Comparison of ENCODE assay signal across 22 mouse cellular contexts in genomic region chr6:5108494-5108893, GRCm38 (mm10).
A peak's percentile ranks its signal among the peaks of the same experiment; 100 is the strongest.
DNase-seq lines count a peak whose midpoint lies in the region; ATAC-seq and TF ChIP-seq lines count a peak whose summit lies in the region.
"Had no signal": no experiment of that assay in that cellular context is flagged by ENCODE, and none has a peak within 500 bp of the region (broad histone marks: within the 10 kb centered on the region; RNA-seq: fewer than 3 reads in every experiment).

No protein-coding gene starts in this region.

- no peak for TF ChIP-seq POLR2A in heart, adult 2 months (IDR thresholded peaks at IDR 0.05; ENCODE audit: insufficient read depth, low read depth, low read length)

- peaks cover 5 to 19% of the 10 kb centered on the region in 2 experiments for H3K4me1 ChIP-seq in heart, embryonic 14.5 days (ENCODE audit: control insufficient read depth in 2 of 2, insufficient read depth in 2 of 2, low read length in 2 of 2)
- no peaks in the 10 kb centered on the region for H3K4me1 ChIP-seq in heart, adult 2 months (ENCODE audit: control insufficient read depth, insufficient read depth, low read length)
- peaks cover 11% of the 10 kb centered on the region for H3K4me1 ChIP-seq in neural tube, embryonic 15.5 days
- peaks cover 83% of the 10 kb centered on the region for H3K4me1 ChIP-seq in limb, embryonic 10.5 days
- H3K4me1 ChIP-seq in limb, embryonic 15.5 days: peaks cover 4% of the 10 kb centered on the region; the same call in 1 of the 2 replicates
- H3K4me1 ChIP-seq: embryonic facial prominence, embryonic 15.5 days had no signal

- 67% methylated on average over 3 of the region's 3 CpGs for WGBS in heart, embryonic 14.5 days
- WGBS in heart, adult 2 months: 86% methylated on average over 3 of the region's 3 CpGs
- 37% methylated on average over 3 of the region's 3 CpGs for WGBS in neural tube, embryonic 15.5 days
- WGBS in limb, embryonic 10.5 days: 17% methylated on average over 3 of the region's 3 CpGs
- WGBS in limb, embryonic 15.5 days: 45% methylated on average over 3 of the region's 3 CpGs

- no peaks in the 10 kb centered on the region for H3K36me3 ChIP-seq in heart, embryonic 14.5 days (ENCODE audit: control insufficient read depth, insufficient read depth, low read length)
- H3K36me3 ChIP-seq in heart, adult 2 months (ENCODE audit: control insufficient read depth, insufficient read depth, low read length): no peaks in the 10 kb centered on the region
- H3K36me3 ChIP-seq in neural tube, embryonic 15.5 days: no peaks in the 10 kb centered on the region
- no peaks in the 10 kb centered on the region; the same call in 1 of the 2 replicates for H3K36me3 ChIP-seq in limb, embryonic 10.5 days
- H3K36me3 ChIP-seq in limb, embryonic 15.5 days: no peaks in the 10 kb centered on the region
- H3K36me3 ChIP-seq: embryonic facial prominence, embryonic 15.5 days; hindbrain, embryonic 12.5 days; intestine, embryonic 15.5 days had no signal

- no peaks in the 10 kb centered on the region for H3K79me2 ChIP-seq in heart, adult 2 months (replicated peaks; ENCODE audit: control insufficient read depth, insufficient read depth, low read length)

- no peak for ATAC-seq in heart, embryonic 14.5 days (ENCODE audit: insufficient number of reproducible peaks, insufficient read depth, low FRiP score, low read depth)
- no peak for ATAC-seq in neural tube, embryonic 15.5 days (ENCODE audit: low FRiP score)
- no peak for ATAC-seq in limb, embryonic 15.5 days (ENCODE audit: insufficient number of reproducible peaks, low FRiP score, low TSS enrichment, low read depth)
- ATAC-seq: forebrain, embryonic 16.5 days; hindbrain, postnatal 0 days; intestine, embryonic 15.5 days had no signal

- peak overlapping the region; percentile 30; the same call in 1 of the 2 replicates for H3K9ac ChIP-seq in heart, embryonic 14.5 days (ENCODE audit: low read length)
- H3K9ac ChIP-seq in heart, adult 2 months (ENCODE audit: low read depth, low read length): no peak overlapping the region
- H3K9ac ChIP-seq in neural tube, embryonic 15.5 days (replicated peaks): no peak overlapping the region
- H3K9ac ChIP-seq in limb, embryonic 15.5 days: no peak overlapping the region
- H3K9ac ChIP-seq: embryonic facial prominence, embryonic 15.5 days; hindbrain, embryonic 12.5 days; intestine, embryonic 15.5 days had no signal

- no peak for TF ChIP-seq CTCF in heart, adult 2 months (IDR thresholded peaks at IDR 0.05)

- intact Hi-C loops in heart, adult 2 months (cut with DNase I): no loop called here

- H3K4me3 ChIP-seq in heart, embryonic 14.5 days (ENCODE audit: control insufficient read depth in 1 of 2, insufficient read depth in 1 of 2, low read depth in 1 of 2, low read length in 2 of 2): no peak overlapping the region
- no peak overlapping the region for H3K4me3 ChIP-seq in heart, adult 2 months
- H3K4me3 ChIP-seq in neural tube, embryonic 15.5 days (replicated peaks): no peak overlapping the region
- no peak overlapping the region for H3K4me3 ChIP-seq in limb, embryonic 10.5 days
- H3K4me3 ChIP-seq in limb, embryonic 15.5 days: no peak overlapping the region
- H3K4me3 ChIP-seq: embryonic facial prominence, embryonic 15.5 days; erythroblast, embryonic 14.5 days; hindbrain, embryonic 12.5 days; intestine, embryonic 15.5 days had no signal

- no peak for DNase-seq in heart, adult 2 months
- no peak for DNase-seq in neural tube, embryonic 10.5 days (ENCODE audit: extremely low spot score, low spot score)
- DNase-seq in limb, embryonic 10.5 days (ENCODE audit: low spot score): no peak
- DNase-seq in lung, postnatal 4 days: no peak
- no peak for DNase-seq in cerebellum, postnatal 14 days
- DNase-seq: adrenal gland, adult 2 months; adrenal gland, postnatal 36 days; cerebellum, adult 11 months; cerebellum, adult 9-10 months; cerebellum, postnatal 36 days; gastrocnemius, postnatal 14 days; heart, postnatal 36 days had no signal

- no peaks in the 10 kb centered on the region for H3K27me3 ChIP-seq in heart, embryonic 14.5 days (ENCODE audit: control insufficient read depth, insufficient read depth, low read length)
- H3K27me3 ChIP-seq in heart, adult 2 months (ENCODE audit: control insufficient read depth, insufficient read depth, low read length): no peaks in the 10 kb centered on the region
- no peaks in the 10 kb centered on the region for H3K27me3 ChIP-seq in neural tube, embryonic 15.5 days (replicated peaks)
- no peaks in the 10 kb centered on the region for H3K27me3 ChIP-seq in limb, embryonic 10.5 days (ENCODE audit: low read depth, poor library complexity, severe bottlenecking)
- H3K27me3 ChIP-seq in limb, embryonic 15.5 days: no peaks in the 10 kb centered on the region
- H3K27me3 ChIP-seq: embryonic facial prominence, embryonic 15.5 days; hindbrain, embryonic 12.5 days; intestine, embryonic 15.5 days had no signal

- no peak overlapping the region for H3K4me2 ChIP-seq in heart, embryonic 14.5 days (ENCODE audit: low read length)
- no peak overlapping the region for H3K4me2 ChIP-seq in neural tube, embryonic 15.5 days
- no peak overlapping the region for H3K4me2 ChIP-seq in limb, embryonic 15.5 days
- H3K4me2 ChIP-seq: embryonic facial prominence, embryonic 15.5 days; heart, embryonic 11.5 days; hindbrain, embryonic 12.5 days; intestine, embryonic 15.5 days had no signal

- TF ChIP-seq EP300 in heart, adult 2 months (IDR thresholded peaks at IDR 0.05; ENCODE audit: insufficient read depth, low read depth, low read length): no peak

- H3K27ac ChIP-seq in heart, embryonic 14.5 days (replicated peaks in 1 of 2; ENCODE audit: control insufficient read depth in 1 of 2, insufficient read depth in 1 of 2, low read depth in 2 of 2, low read length in 2 of 2): no peak overlapping the region
- no peak overlapping the region for H3K27ac ChIP-seq in heart, adult 2 months
- H3K27ac ChIP-seq in neural tube, embryonic 15.5 days (replicated peaks): 0 out of 2 replicates have a peak overlapping the region, but pooled peaks have one; percentile 18
- H3K27ac ChIP-seq in limb, embryonic 10.5 days: peak overlapping the region; percentile 85
- H3K27ac ChIP-seq in limb, embryonic 15.5 days: peak overlapping the region; percentile 14; the same call in 1 of the 2 replicates
- H3K27ac ChIP-seq: embryonic facial prominence, embryonic 15.5 days; hindbrain, embryonic 12.5 days; hindbrain, postnatal 0 days; intestine, embryonic 15.5 days had no signal

- no peaks in the 10 kb centered on the region for H3K9me3 ChIP-seq in heart, embryonic 14.5 days (ENCODE audit: control insufficient read depth, low read length)
- H3K9me3 ChIP-seq in neural tube, embryonic 15.5 days (replicated peaks): no peaks in the 10 kb centered on the region
- H3K9me3 ChIP-seq in limb, embryonic 10.5 days (replicated peaks): no peaks in the 10 kb centered on the region
- H3K9me3 ChIP-seq in limb, embryonic 15.5 days: no peaks in the 10 kb centered on the region
- H3K9me3 ChIP-seq: embryonic facial prominence, embryonic 15.5 days; hindbrain, embryonic 12.5 days; intestine, embryonic 15.5 days had no signal

Comparison
In these comparisons a context has a peak if more than half of its experiments do, and no peak if none do; other contexts are left out.
1. H3K27ac ChIP-seq: peak in neural tube, embryonic 15.5 days (single experiment), limb, embryonic 10.5 days (single experiment) and limb, embryonic 15.5 days (single experiment); none in heart, embryonic 14.5 days (0 of 2) and heart, adult 2 months (single experiment).